Mouse (Mus musculus): ENCODE measurements around the gene 6030408B16Rik.

DNA sequence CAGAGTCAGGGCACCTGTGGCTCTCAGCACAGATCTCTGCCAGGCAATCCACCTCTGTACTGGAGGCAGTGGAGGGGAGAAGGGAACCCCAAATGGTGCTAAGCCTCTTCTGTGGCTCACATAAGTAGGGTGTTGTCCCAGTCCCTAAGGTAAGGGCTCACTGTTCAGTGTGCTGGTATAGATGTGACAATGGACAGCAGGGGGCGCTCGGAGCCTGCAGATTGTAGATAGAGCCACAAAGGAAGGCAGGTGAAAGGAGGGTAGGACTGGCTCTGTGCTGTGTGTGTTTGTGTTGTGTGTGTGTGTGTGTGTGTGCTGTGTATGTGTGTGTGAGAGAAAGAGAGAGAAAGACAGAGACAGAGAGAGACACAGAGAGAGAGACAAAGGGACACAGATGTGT, 46.5 kb downstream of the 6030408B16Rik start:
- TF ChIP-seq CTCF (IDR thresholded peaks at IDR 0.05; ENCODE audit: low read depth, low read length) (peak; percentile 96), POLR2A (IDR thresholded peaks at IDR 0.05; ENCODE audit: borderline replicate concordance, low read depth, low read length) (no peak)

Measured in bone marrow macrophage, adult 2 months (primary cell).